Mouse (Mus musculus) layer of hippocampus, postnatal 14 days (tissue): ENCODE results near the gene Cotl1. TPM values are rescaled to one million over a fixed set of nuclear protein-coding genes. Genes with fewer than 3 reads are reported as not detected.

Source experiments
- DNase-seq, 2 experiments: peaks; one replicate each; pipeline ENCODE4 v3.0.0; 2021 to 2022; ENCODE audit warnings: low spot score in 2 of 2, mixed read lengths in 1 of 2
- total RNA-seq, 2 experiments: library from RNA; stranded (reverse); gene quantifications; 2 replicates each; pipeline ENCODE4 v1.2.3; 2021

The Cotl1 gene
- total RNA-seq, 2 experiments from 2014 or later, result 103 to 114 TPM

DNA sequence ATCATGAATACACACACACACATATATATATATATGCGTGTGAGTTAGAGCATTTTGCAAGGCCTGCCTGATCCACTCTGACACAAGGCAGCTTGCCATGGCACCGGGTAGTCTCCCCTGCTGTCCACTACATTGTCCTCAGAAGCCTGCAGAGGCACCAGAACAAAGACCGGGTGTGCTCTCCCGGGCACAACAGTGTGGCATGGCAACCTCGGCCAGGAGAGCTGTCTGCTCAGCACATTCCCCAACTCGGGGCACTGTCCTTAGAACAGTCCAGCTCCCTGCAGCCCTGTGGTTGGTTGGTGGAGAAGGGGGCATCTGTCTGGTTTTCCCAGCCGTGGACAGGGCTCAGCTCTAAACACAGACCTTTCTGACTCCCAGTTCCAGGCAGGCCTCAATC is 21.0 kb downstream of the Cotl1 start:
- no peak for DNase-seq

DNA sequence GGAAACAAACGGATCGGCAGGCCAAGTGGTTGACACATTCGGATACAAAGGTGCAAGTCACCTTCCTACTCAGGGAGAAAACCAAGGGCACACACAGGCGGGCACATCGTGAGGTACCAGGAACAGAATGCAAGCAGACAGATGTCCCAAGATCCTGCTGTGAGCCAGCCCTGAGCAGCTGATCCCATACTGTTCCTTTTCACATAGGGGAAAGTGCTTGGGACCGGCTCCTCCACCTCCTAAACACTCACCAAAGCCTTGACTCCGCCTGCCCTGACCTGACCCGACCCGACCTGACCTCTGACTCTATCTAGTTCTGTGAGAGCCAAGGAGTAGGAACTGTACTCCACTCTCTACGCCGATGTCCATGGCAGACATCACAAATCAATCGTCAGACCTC is 22.9 kb downstream of the Cotl1 start:
- no peak for DNase-seq

DNA sequence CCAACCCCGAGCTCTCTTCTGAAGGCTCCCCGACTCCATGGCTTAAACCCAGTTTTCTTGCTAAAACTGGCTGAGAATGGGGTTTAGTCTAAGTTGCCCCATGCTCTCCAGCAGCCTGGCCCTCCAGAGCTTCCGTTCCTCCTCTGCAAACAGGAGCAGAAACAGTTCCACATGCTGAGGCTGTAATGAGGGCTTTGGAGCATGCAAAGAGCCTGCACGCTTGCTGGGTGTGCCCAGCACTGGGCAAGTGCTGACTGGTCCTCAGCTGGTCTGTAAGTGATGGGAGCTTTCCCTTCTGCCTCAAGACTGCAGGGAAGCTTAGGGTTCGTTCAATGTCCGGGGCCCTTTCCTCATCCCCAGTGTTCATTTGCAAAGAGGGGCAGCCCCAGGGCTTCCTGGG is 24.1 kb downstream of the Cotl1 start:
- DNase-seq, result no peak

DNA sequence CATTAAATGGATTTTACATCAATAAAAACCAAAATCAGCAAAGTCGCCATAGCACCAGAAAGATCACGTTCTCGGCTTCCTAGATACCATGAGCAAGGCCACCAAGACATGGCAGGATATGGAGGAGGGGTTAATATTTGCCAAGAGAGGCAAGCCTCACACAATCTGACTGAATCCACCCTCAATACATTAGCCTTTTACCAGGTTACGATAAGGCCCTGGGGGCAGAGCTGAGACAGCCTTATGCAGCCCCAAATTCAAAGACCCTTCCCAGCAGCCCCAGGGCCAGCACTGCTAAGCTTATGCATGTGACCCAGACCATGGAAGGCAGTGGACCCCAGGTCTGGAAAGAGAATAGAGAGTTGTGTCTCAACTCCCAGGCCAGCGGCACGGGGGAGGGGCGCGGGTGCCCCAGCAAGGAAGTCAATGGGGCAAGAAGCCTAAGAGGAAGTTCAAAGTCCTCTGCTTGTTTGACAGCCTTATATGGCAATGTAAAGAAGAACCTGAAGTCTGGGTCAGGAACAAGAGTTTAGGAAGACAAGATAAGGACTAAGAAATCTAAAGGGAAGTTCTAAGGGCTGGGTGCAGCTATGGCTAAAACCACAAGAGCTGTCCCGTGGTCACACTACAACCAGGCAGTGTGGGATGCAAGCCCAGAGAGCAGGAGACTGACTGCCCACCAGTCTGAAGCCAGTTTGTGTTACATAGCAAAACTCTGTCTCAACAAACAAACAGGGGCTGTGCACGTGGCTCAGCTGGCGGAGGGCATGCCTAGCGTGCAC is 27.5 kb downstream of the Cotl1 start:
- DNase-seq, result no peak

GRCm38 (mm10) chr8:119811925-119812324 is 28.4 kb downstream of the Cotl1 start:
- DNase-seq, result no peak

GRCm38 (mm10) chr8:119810953-119811499 is 29.3 kb downstream of the Cotl1 start:
- DNase-seq, result no peak

DNA sequence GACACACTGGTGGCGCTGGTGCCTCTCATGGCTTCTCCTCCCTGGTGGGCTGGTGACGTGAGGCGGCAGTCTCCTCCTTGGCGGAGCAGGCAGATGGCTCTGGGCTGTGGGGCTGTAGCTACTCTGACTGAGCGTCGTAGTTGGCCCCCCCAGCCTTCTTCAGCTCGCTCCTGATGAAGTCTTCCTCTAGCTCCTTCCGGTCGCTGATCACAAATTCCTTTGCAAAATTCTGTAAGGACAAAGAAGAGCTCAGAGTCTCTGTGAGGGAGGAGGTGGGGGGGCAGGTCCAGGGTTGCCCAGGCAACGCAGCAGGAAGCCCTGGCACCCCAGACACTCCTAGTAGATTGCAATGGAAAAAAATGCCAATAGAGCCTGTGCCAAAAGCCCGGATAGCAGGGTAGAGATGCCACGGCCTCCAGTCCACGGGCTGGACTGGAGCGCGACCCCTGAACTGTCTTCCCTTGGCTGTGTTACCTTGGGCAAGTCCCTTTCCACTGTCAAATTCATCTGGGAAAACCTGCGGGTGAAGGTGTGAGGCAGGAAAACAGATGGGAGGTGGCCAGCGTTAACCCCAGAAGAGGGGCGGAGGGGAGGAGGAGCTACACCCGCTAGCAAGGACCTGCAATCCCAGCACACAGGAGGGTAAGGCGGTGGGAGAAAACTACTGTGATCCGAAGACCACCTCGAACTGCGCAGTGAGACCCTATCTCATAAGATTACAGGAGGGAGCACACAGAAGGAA is 30.0 kb downstream of the Cotl1 start:
- DNase-seq, result peak; percentile 56 to 62

GRCm38 (mm10) chr8:119809620-119810019 is 30.7 kb downstream of the Cotl1 start:
- no peak for DNase-seq

DNA sequence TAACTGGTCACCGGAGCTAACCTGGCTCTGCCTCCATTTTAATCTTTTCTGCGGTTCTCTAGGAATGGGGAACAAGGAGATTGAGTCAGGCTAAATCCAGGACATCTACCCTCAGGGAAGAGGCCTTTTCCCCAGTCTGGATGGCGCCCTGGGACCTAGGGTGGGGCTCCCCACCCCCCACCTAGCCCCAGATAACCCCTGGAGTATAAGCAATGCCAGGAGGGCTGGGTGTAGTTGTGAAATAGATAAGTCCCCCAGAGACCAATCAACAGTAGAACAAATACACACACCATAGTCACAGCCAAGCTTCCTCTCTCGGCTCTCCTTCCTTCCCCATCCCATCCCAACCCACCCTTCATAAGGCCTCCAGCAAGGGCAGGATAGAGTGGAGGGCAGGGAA is 32.7 kb downstream of the Cotl1 start:
- no peak for DNase-seq

GRCm38 (mm10) chr8:119806422-119807263 is 33.7 kb downstream of the Cotl1 start:
- DNase-seq, result peak; percentile 73 to 78

DNA sequence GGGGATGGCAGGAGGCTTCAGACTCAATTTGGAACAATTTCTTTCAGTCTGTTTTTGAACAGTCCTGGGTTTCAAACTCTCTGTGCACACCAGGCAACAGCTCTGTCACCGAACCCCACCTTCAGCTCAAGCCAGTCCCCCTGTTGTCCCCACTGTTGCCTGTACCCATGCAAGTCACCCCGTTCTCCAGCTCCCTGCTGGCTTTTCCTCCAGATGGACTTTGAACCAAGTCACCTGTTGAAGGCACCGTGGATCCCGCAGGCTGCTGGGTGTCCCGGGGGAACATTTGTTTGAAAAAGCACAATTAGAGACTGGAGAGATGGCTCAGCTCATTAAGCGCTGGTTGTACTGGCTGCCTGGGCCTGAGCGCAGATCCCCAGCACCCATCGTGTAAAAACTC is 35.1 kb downstream of the Cotl1 start:
- no peak for DNase-seq

DNA sequence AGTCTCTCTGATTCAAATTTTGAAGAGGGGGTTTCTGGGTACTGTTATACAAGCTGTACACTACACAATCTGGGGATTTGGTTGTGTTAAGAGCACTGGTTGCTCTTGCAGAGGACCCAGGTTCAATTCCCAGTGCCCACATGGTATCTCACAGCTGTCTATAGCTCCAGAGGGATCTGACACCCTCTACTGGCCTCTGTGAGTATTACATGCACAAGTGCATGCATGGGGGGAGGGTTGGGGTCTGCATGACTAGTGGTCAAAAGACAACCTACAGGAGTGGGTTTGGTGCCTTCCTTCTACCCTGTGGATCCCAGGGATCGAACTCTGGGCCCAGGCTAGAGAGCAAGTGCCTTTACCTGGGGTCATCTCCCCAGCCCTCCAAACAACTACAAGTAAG is 37.8 kb downstream of the Cotl1 start:
- no peak for DNase-seq

DNA sequence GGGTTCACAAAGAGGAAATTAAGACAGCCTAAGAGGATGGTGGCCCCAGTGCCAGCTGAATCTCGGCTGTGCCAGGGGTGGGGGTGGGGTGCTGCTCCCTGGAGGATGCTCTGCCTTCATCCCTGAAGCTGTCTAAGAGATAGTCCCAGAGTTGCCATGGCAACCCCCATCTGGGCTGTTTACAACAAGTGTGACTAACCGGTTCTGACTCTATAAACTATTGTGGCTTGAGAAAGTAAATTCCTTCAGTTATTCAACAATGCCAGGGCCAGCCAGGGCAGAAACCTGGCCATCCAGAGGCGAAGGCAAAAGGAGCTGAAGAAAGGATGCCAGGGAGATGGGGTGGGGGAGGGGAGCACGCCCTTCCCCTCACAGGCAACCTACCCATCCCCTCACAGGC is 39.2 kb downstream of the Cotl1 start:
- no peak for DNase-seq

GRCm38 (mm10) chr8:119798965-119799264 is 41.4 kb downstream of the Cotl1 start:
- no peak for DNase-seq

DNA sequence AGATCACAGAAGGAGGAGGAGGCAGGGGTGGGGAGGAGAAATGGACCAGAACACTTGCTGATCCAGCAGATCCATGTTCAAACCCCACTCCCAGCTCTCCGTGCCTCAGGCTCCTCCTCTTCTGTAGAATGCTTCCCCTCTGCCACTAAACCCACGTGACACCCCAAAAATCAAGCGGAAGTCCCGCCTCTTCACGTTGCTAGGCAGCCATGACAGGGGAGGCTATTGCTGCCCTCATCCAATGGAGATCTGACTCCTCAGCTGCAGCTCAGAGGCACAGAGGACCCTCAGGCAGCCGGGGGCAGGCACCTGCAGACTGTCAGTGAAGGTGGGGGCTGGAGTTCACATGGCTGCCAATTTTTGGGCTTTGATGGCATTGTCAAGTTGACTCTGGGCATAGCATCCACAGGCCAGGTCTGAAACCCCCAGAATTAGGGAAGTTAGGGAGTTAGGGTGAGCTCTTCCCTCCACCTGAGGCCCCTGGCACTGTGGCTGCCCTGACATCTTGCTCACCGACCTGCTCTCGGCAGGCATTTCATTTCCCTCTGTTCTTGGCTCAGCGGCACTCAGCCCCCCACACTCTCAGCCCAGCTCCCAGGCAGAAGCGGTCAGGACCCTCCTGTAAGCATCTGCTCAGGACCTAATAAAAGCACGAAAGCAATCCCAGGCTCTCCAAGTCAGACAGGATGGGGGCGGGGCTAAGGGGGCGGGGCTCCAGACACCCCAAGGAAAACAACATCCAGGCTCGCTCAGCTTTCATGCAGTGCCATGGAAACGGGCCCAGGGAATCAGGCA is 42.0 kb downstream of the Cotl1 start:
- DNase-seq, result peak; percentile 72 to 91

- no peak for DNase-seq
Observed at GRCm38 (mm10) chr8:119795651-119796050, 44.7 kb downstream of the Cotl1 start.

DNA sequence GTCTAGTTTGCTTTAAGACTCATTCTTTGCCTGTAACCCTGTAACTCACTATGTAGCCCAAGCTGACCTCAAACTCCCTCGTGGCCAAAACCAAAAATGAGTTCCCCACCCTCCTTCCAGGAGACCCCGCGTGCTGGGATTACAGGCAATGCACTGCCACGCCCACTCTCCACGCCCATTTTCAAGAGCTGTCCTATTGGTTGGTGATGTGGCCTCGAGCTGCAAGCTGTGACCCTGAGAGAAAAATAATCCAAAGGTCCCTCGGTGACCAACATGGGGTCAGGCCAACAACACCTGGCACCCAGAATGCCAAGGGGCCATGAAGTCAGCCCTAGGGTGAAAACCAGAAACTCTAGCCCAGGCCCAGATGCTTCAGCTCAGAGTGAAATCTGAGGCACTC is 45.7 kb downstream of the Cotl1 start:
- no peak for DNase-seq

DNA sequence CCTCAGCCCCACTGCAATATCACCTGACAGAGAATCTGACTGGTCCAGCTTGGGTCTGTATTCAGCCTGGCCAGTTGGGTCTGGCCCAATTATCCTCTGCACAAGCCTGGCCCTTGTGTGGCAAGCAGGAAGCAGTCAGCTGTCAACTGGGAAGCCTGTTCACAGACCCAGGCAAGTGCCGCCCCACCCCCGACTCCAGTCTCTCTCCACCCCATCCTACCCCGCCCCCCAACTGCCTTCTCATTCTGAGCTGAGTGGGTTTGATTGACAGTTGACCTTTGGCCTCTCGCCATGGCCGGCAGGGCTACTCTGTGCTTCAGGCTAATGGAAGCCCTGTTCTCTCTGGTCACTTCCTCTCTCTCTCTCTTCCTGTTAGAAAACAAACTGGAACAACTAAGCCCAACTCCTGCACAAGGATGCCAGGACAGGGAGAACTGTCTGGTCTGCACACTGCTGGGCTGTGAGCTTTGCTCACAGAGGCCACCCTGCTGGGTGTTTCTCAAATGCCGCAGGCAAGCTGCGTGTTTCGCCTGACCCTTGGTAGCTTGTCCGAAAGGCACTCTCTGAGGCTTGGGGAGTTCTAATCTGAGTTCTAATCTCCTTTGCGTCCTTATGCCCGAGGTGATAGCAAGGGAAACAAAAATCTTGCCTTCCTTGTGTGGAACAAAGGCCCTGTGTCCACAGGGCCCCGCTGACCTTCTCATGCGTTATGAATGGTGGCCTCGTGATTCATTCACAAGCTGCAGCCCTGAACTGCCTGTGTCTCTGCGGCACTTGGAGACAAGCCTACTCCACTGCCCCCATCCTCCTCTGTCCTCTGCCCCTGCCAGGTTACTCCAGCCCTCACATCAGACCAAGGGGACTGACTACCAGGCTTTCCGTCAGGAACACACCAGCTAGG is 48.3 kb downstream of the Cotl1 start:
- DNase-seq, result no peak

GRCm38 (mm10) chr8:119789581-119789980 is 50.8 kb downstream of the Cotl1 start:
- DNase-seq, result no peak
